Mouse (Mus musculus) B cell, adult 2 months (primary cell): Measurements from ENCODE around the gene Peli2.

Experiments
- DNase-seq, 2 experiments: peaks; one replicate each; pipeline ENCODE4 v3.0.0; 2022

Peli2 gene

DNA sequence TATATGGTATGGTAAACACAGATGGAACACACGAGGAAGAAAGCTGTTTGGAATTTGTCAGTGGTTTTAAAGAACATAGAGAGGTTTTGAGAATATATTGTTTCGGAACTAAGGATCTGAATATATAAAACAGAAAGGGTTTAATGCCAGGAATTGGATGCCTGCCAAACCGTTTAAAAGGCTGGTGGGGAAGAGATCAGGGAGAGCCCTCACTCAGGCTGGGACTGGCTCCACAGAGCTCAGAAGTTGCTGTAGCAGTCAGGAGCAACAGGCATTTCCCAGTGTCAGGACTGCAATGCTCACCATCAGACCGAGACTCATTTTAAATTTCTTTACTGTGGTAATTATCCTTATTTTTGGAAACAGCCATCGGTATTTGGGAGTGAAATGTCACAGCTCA lies 76.2 kb downstream of the Peli2 start:
- DNase-seq: no peak

- no peak for DNase-seq
Observed at GRCm38 (mm10) chr14:48197287-48197686, 76.7 kb downstream of the Peli2 start.

DNA sequence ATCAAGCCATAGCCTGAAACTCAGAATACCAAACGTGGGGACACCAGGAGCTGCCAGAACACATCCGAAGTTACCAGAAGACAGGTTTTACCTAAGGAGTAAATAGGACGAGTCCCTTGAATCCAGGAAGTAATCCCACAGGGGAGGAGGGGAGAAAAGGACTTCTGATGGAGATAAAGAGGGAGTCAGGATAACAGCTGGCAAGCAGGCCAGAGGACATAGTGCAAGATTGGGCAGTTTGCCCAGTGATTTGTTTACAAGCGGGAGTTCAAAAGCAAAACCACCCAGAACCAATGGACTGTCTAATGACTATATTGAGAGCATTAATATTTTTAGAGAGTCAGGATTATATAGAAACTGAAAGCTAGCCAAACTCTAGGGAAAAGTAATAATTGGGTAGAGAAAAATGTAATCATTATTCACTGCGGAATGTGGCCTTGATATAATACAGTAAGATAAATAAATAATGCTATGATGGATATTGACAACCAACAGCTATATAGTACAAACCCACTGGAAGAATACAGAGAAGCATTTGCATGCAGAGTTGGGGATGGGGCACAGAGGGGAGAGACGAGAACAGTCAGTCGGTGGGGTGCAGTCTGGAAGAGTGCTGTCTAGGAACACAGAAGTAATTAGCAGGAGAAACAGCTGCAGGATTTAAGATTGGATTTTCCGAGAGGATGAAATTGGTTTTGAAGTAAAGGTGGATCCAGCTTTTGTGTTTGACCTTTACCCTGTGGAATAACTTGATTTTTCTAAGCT lies 77.7 kb downstream of the Peli2 start:
- DNase-seq: no peak

DNA sequence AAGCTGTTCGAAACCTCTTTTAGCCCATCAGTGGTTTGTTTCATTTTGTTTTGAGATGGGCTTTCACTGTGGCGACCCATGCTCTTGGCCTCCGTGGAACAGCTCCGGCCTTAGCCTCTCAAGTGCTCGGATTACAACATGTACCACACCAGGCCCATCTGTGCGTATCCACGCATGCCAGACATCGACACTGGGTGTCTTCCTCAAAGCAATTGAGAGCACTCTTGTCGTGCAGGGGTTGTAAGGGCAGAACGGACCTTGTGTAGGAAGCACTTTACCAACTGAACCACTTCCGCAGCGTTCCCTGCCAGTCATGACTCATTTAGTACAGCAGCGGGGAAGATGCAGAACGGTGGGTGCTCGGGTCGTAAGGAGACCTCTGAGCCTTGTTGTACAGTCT lies 78.3 kb downstream of the Peli2 start:
- DNase-seq: no peak

DNA sequence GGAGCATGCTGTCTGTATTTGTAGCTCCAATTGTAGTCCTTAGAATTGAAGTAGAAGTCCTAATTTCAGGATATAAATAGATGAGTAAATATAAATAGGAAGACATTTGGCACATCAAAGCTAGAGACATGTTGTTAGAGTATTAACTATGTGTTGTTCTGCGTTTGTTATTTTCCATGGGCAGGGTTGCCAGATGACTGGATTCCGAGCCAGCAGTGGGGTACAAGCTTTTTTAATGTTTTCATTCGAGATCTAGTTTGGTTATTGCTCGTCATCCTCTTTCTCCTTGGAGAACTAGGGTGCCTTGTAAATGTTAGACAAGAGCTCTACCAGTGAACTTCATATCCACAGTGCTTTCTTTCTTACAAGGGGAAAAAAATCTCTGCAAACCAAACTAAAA lies 78.9 kb downstream of the Peli2 start:
- no peak for DNase-seq

DNA sequence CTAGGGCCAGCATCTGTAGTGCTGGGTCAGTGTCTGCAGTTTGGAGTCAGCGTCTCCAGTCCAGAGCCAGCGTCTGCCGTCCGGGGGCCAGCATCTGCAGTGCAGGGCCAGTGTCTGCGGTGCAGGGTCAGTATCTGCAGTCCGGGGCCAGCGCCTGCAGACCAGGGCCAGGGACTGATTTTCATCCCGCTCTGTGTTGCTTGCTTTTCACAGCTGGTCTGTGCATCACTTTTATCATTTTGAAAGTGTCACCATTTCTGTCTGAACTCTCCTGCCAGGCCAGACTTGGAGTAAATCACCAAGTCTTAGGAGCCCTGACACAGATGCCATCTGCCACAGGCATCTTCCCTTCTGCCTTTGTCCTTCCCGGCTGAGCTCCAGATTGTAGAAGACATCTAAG lies 79.7 kb downstream of the Peli2 start:
- DNase-seq: no peak

DNA sequence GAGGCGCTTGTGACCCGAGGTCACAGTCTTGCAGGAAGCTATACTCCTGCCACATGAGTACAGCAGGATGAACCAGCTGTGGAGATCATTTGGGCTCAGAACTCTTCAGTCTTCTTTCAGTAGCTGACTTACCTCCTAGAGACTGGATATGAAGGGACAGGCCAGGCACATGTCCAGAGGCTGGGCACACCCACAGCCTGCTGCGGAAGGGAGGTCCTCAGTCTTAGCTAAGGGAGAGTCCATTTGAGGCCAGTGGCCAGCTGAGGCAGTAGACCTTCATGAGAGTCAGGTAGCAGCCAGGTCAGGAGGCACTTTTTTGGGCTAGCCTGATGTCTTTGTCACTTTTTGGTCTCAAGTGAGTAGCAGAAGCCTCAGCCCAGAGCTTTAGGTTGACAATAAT lies 80.2 kb downstream of the Peli2 start:
- DNase-seq: no peak

DNA sequence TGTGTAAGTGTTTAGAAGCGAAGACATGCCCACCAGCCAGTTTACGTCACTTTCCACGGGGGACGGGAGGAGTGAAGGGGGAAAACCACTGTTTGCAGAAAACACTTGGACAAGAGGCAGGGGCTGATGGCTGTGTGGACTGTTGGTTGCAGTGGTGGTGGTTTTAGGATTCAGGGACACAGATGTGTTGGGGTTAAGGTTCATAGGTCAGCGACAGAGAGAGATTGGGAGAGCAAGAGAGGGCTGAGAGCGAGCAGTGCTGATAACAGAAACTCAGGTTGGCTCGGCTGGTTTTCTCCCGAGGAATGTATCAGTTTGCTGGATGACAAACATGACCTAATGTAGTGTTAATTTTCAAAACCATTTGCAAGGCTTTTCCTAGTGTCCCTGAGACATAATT lies 80.8 kb downstream of the Peli2 start:
- DNase-seq: no peak

DNA sequence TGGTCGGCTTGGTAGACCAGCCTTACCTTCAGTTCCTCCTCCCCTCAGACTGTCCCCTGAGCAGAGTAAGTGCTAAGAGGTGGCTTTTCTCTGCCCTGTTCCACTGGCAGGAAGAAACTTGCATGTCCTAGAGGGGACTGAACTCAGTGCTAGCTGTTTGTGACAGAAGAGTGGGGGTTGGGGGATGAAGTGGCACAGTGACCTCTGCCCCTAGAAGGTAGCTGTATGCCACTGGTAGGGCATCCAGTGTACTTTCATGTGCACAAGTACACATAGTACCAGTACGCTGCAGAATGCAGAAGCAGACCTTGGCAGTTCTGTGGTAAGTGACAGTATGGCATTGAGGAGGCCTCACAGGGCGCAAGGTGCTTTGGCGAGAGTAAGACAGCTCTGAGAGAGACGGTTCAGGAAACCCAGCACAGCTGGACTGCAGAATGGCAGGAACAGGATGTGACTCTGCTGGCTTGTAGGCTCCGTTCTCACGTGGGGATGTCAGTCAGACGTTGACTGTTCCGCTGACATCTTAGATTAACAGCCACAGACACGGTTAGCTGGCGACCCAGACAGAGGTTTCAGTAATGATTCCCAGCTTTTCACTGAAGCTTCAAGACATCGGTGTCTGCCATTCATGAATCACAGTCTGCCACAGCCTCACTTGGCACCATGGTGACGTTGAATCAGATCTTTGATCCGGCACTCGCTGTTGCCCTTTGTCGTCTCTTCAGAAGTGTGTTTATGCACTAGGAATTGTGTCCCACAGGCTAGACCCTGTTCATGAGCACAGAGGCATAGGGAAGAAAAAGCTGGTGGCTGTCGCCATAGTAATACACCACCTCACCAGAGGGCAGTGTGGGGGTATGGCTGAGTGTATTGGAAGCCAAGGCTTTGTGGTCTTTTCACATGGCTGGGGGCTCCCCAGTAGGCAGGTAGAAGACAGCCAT lies 81.7 kb downstream of the Peli2 start:
- no peak for DNase-seq

DNA sequence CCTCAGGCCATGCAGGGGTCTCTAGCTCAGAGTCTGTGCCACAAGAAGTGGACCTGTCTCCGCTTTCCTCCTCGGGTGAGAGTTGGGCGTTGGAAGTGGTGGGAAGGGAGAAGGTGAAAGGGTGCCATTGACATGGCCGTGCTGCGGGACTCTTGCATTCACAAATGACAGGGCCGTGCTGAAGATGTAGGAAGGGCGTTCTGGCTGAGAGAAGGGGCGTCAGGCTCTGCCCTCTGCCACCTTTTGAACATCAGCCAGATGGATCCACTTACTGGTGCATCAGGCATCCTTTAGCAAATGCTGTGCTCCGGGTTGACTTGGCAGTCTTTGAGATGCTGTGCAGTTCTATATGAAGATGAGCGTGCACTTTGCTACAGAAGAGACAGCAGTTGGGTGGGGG lies 84.4 kb downstream of the Peli2 start:
- no peak for DNase-seq

DNA sequence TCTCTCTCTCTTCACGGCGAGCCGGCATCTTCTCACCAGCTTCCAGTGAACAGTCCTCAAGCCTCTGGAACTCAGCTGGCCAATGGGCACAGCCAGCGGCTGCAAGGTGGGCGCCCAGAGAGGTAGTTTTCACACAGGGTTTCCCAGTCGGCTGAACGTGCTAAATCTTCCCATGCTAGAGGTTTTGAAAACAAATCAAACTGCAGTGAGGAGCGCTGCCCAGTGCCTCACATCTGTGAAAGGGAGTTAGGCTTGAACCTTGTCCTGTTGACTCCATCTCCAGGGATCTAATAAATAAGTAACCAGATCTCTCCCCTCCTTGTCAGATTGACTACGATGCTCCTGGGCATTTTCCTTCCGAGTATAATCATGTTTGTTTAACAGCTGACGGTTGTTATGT lies 85.0 kb downstream of the Peli2 start:
- DNase-seq: no peak

- DNase-seq: no peak
Observed at GRCm38 (mm10) chr14:48207119-48207518, 86.5 kb downstream of the Peli2 start.

DNA sequence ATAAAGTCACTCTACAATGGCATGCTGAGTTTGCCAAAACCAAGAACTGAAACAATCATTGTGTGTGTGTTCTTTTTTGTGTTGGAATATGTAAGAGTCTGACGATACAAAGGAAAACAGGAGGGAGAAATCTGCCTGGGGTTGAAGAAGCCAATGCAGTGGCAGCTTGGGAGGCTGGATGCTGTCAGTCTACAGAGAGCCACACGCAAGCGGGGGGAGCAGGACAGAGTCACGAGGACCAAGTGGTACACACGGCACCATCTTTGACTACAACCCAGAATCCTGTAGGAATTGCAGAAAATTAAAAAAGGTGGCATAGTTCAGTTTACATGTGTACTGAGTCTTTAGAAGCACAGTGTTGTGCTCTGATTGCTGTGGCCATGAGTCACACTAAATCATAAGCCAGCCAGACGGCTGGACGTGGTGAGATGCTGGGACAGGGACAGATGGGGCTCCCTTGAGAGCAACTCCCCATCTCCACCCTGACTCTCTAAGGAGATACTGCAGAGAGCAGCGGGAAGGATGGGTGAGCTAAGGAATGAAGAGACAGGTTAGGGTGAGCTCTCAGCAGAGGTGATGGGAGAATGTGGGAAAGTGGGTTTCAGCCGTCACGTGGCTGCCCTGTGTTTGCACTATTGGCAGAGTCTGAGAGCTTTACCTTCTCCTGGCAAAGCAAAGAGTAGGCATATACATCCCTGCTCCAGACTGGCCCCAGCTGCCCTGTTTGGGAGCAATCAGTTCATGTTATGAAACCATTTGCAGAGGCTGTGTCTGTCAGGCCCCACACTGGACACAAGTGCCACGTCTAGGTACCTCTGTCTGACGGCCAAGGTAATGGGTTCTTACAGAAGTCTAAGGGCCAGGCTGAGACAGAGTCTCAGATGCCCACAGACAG lies 87.4 kb downstream of the Peli2 start:
- DNase-seq: no peak

- no peak for DNase-seq
Observed at GRCm38 (mm10) chr14:48209436-48209835, 88.8 kb downstream of the Peli2 start.

GRCm38 (mm10) chr14:48210089-48210488 lies 89.5 kb downstream of the Peli2 start:
- DNase-seq: no peak

- no peak for DNase-seq
Observed at GRCm38 (mm10) chr14:48211526-48211925, 90.9 kb downstream of the Peli2 start.

GRCm38 (mm10) chr14:48212839-48213238 lies 92.2 kb downstream of the Peli2 start:
- DNase-seq: no peak

- no peak for DNase-seq
Observed at GRCm38 (mm10) chr14:48213593-48213992, 93.0 kb downstream of the Peli2 start.

- DNase-seq: no peak
Observed at GRCm38 (mm10) chr14:48222051-48222450, 101.4 kb downstream of the Peli2 start.

- DNase-seq: no peak
Observed at GRCm38 (mm10) chr14:48222684-48223083, 102.1 kb downstream of the Peli2 start.

DNA sequence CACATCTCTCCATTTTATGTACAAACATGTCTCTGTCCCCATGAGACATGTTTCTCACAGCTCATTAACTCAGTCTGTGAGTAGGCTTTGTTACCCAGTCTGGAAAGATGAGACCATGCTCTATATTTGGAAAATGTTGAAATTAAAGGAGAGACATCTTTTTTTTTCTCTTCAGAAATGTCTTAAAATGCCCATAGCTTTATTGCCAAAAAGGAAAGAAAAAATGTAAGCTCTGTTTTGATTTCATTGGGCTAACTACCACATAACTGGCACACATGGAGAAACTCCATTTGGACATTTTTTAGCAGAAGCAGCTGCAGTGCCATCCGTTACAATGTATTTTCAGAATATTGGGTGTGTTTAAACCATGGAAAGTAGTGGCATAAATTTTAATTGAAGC lies 103.6 kb downstream of the Peli2 start:
- DNase-seq: no peak

GRCm38 (mm10) chr14:48224861-48225300 lies 104.3 kb downstream of the Peli2 start:
- no peak for DNase-seq
